Mouse (Mus musculus): Measurements from ENCODE around the gene Adra1d.

DNA sequence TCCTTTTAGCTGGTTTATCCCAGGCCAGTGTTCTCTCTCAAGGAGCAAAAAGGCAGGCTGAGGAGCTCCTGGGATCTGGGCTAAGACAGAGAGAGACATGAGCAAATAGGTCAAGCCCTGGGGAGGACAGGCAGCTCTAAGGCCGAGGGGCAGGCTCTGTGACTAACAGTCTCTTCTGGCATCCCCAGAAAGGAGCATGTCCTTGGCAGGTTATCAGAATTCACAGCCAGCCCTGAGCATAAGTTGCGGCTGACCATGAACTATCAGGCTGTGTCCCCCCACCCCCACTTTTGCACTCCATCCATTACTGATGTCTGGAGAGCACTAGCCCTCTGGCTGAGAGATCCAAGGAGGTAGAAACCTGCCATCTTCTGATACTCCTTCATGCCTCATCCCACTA lies 11.2 kb downstream of the Adra1d start:
- TF ChIP-seq CTCF (IDR thresholded peaks at IDR 0.05; ENCODE audit: extremely low read depth, insufficient read length, insufficient replicate concordance, low read depth, low read length) (no peak), POLR2A (IDR thresholded peaks at IDR 0.05; ENCODE audit: low read depth, low read length) (no peak)

All from small intestine, adult 2 months (tissue).